Mouse (Mus musculus) thymus, adult 2 months (tissue): Measurements from ENCODE around the gene Actbl2.

ENCODE experiments used
- CTCF ChIP-seq: fragments of 200-500 bp; IDR thresholded peaks from 2 replicates; pipeline ENCODE4 v1.5.1; 2012; ENCODE audit warnings: mild to moderate bottlenecking, control low read depth, low read length, moderate library complexity, borderline replicate concordance; ENCODE audit not compliant: control insufficient read depth, poor library complexity, insufficient read depth; ENCODE audit errors: extremely low read depth
- POLR2A ChIP-seq: fragments of 200-500 bp; IDR thresholded peaks from 2 replicates; pipeline ENCODE4 v1.6.1; 2012; ENCODE audit warnings: mild to moderate bottlenecking, low read length, control low read depth, moderate library complexity; ENCODE audit not compliant: control insufficient read depth, poor library complexity, insufficient read depth; ENCODE audit errors: extremely low read depth

DNA sequence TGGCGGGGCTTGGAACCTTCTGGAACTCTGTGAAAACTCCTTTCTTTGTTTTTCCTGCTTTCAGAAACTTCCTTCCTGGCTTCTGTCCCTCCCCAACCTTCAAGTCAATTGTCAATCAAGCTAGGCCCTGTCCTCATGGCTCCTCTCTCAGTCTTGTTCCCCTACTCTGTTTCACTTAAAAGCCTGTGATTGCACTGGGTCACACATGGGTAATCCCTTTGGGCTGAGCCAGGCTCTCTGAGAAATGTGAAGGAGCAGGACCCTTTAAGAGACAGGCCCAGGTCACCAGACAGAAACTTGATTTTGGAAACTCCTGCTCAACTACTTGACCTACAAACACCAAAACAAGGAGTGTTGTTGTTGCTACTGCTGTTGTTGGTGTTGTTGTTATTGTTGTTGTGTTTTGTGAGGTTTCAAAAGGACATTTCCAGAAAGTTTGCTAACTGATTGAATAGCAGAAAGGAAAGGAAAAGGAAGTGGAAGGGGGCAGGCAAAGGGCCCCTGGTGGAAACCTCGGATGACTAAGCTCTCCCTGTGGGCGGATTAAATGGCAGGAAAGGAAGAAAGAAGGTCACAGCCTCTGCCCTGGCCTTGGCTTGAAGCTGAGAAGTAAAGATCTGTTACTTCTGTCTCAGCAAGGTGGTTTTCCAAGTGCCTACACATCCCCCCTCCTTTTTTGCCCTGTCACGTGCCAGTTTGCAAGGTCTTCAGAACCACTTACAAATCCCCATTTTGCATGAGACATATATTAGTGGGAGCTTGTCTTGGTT is 10.6 kb downstream of the Actbl2 start:
- TF ChIP-seq POLR2A (no peak), CTCF (no peak)
